Mouse (Mus musculus) C2C12 (cell line): ENCODE measurements around the gene Tle4. TPM values are rescaled to one million over a fixed set of nuclear protein-coding genes. Genes with fewer than 3 reads are reported as not detected.

Source experiments
- H3K27me3 ChIP-seq: one replicate; pipeline ENCODE4 v1.6.1; 2011; ENCODE audit not compliant: control insufficient read depth, insufficient read depth, insufficient read length
- H3K36me3 ChIP-seq: one replicate; pipeline ENCODE4 v1.6.1; 2011; ENCODE audit not compliant: control insufficient read depth, insufficient read depth
- H3K4me3 ChIP-seq: one replicate; pipeline ENCODE4 v1.5.1; 2011; ENCODE audit warnings: mild to moderate bottlenecking, control low read depth; ENCODE audit not compliant: poor library complexity, insufficient read depth, severe bottlenecking
- H3K79me2 ChIP-seq: one replicate; pipeline ENCODE4 v1.6.1; 2011; ENCODE audit not compliant: control insufficient read depth, insufficient read depth
- H3K79me3 ChIP-seq: one replicate; pipeline ENCODE4 v1.6.1; 2011; ENCODE audit warnings: low read depth, control low read depth
- H3ac ChIP-seq: one replicate; pipeline ENCODE3; 2011; ENCODE audit warnings: low read depth; ENCODE audit not compliant: control insufficient read depth, insufficient read length
- CEBPB ChIP-seq: IDR thresholded peaks from one replicate; pipeline ENCODE4 v1.6.1; 2011; ENCODE audit warnings: low read depth, mild to moderate bottlenecking, control low read depth, moderate library complexity
- CTCF ChIP-seq: IDR thresholded peaks from one replicate; pipeline ENCODE4 v1.5.1; 2011; ENCODE audit not compliant: control insufficient read depth, insufficient read depth, insufficient read length
- FOSL1 ChIP-seq: IDR thresholded peaks from one replicate; pipeline ENCODE4 v1.8.0; 2011; ENCODE audit warnings: mild to moderate bottlenecking, low read length; ENCODE audit not compliant: poor library complexity, insufficient read depth, severe bottlenecking
- MAX ChIP-seq: IDR thresholded peaks from one replicate; pipeline ENCODE4 v1.6.1; 2011; ENCODE audit warnings: mild to moderate bottlenecking, control low read depth
- MYOD1 ChIP-seq: IDR thresholded peaks from one replicate; pipeline ENCODE4 v1.6.1; 2011; ENCODE audit warnings: low read depth; ENCODE audit not compliant: control insufficient read depth, insufficient read length
- MYOG ChIP-seq: IDR thresholded peaks from one replicate; pipeline ENCODE4 v1.6.1; 2011; ENCODE audit not compliant: control insufficient read depth, insufficient read length; ENCODE audit errors: extremely low read depth
- USF1 ChIP-seq: IDR thresholded peaks from one replicate; pipeline ENCODE4 v1.6.1; 2011; ENCODE audit warnings: low read depth, mild to moderate bottlenecking, control low read depth, moderate library complexity
- polyA plus RNA-seq: library from polyadenylated mRNA; unstranded; fragments of >200 nt; fragmentation: generic; extraction: Trizol; gene quantifications from one replicate; pipeline ENCODE4 v1.2.1, GENCODE M21; 2012; ENCODE audit warnings: missing spikeins

Tle4 gene
- polyA plus RNA-seq, 1 experiment = 0.95 TPM

DNA sequence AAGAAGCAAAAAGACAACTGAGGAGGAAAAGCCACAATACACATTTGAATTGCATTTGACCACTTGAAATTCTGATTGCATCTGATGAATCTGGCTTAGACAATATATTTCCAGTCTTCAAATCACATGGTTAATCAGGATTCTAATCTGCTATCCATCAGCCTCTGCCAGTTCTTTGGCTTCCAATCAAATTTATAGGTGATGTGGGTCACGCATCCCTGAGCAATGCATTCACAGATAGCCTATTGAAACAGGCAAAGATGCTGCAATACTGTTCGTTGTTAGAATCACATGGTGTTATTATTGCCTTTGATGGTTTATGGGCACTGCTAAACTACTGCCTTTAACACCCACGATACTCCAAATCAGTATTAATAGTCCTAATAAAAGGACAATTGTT, 30.8 kb downstream of the Tle4 start:
- H3K27me3 ChIP-seq = no peaks in the 10 kb centered on the region
- no peaks in the 10 kb centered on the region for H3K79me2 ChIP-seq
- no peaks in the 10 kb centered on the region for H3K36me3 ChIP-seq
- no peak overlapping the region for H3K4me3 ChIP-seq
- H3K79me3 ChIP-seq = no peaks in the 10 kb centered on the region
- no peak for TF ChIP-seq CEBPB
- TF ChIP-seq MYOG = no peak
- TF ChIP-seq MAX = no peak
- TF ChIP-seq USF1 = no peak
- no peak for TF ChIP-seq MYOD1
- TF ChIP-seq FOSL1 = no peak
- TF ChIP-seq CTCF = no peak
- no peak overlapping the region for H3ac ChIP-seq

DNA sequence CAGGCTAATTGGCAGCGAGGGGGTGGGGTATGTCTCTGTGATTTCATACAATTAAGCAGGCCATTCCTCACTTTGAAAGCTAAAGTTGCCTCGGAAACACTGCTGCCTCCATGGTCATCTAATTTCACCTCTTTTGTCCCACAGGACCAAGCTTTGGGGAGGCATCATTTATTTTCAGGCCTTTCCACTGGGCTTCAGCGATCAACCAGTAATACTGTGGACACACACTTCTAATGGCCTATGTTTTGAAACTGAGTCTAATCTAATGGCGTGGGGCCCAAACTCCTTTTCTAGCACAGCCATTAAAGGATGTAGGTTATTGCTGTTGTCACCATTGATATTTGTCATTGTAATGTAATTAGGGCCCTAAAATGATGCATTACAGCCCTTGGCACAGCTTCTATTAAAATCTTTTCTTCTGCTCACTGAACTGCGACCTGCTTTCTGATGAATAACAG, 31.3 kb downstream of the Tle4 start:
- H3K36me3 ChIP-seq = no peaks in the 10 kb centered on the region
- no peaks in the 10 kb centered on the region for H3K27me3 ChIP-seq
- no peaks in the 10 kb centered on the region for H3K79me3 ChIP-seq
- H3ac ChIP-seq = no peak overlapping the region
- H3K4me3 ChIP-seq = no peak overlapping the region
- no peak for TF ChIP-seq CTCF
- no peak for TF ChIP-seq MYOD1
- TF ChIP-seq FOSL1 = no peak
- TF ChIP-seq USF1 = no peak
- TF ChIP-seq MAX = no peak
- no peak for TF ChIP-seq CEBPB
- no peak for TF ChIP-seq MYOG
- H3K79me2 ChIP-seq = no peaks in the 10 kb centered on the region

- Histone ChIP-seq H3K79me3 (no peaks in the 10 kb centered on the region), H3K27me3 (no peaks in the 10 kb centered on the region), H3K79me2 (no peaks in the 10 kb centered on the region), H3K4me3 (no peak overlapping the region), H3K36me3 (no peaks in the 10 kb centered on the region), H3ac (no peak overlapping the region)
- TF ChIP-seq MYOD1 (no peak), FOSL1 (no peak), MAX (no peak), CTCF (no peak), MYOG (no peak), CEBPB (no peak), USF1 (no peak)
Observed at GRCm38 (mm10) chr19:14565424-14566069, 32.3 kb downstream of the Tle4 start.

GRCm38 (mm10) chr19:14563273-14563959, 34.4 kb downstream of the Tle4 start:
- no peaks in the 10 kb centered on the region for H3K79me3 ChIP-seq
- H3K36me3 ChIP-seq = no peaks in the 10 kb centered on the region
- H3K79me2 ChIP-seq = no peaks in the 10 kb centered on the region
- H3K27me3 ChIP-seq = no peaks in the 10 kb centered on the region
- no peak overlapping the region for H3ac ChIP-seq
- no peak for TF ChIP-seq FOSL1
- no peak for TF ChIP-seq CTCF
- no peak overlapping the region for H3K4me3 ChIP-seq

DNA sequence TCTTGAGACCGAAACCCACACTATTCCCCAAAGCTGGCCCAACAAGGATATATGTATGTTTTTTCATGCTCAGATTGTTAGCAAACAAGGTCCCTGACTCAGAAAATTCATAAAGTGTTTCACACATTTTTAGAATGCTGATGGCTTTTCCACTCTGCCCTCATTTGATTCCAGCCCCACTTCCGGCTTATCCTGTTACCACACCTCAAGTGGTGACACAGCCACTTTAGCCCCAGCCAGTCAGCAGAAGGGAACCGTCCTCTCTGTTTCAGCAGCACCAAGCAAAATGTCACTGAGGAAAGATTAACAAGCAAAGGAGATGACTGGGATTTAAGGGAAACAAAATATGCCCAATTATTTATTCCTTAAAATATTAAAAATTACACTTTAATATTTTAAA, 50.0 kb downstream of the Tle4 start:
- Histone ChIP-seq H3K27me3 (no peaks in the 10 kb centered on the region), H3K4me3 (no peak overlapping the region), H3K79me2 (no peaks in the 10 kb centered on the region)

More for the DNA sequence above, 50.0 kb downstream of the Tle4 start:
- Histone ChIP-seq H3ac (no peak overlapping the region), H3K79me3 (no peaks in the 10 kb centered on the region), H3K36me3 (no peaks in the 10 kb centered on the region)
- TF ChIP-seq MAX (no peak), CTCF (no peak), MYOG (no peak), FOSL1 (no peak), USF1 (no peak), CEBPB (no peak), MYOD1 (no peak)
